Mouse (Mus musculus): ENCODE measurements around the gene Ppm1n.

DNA sequence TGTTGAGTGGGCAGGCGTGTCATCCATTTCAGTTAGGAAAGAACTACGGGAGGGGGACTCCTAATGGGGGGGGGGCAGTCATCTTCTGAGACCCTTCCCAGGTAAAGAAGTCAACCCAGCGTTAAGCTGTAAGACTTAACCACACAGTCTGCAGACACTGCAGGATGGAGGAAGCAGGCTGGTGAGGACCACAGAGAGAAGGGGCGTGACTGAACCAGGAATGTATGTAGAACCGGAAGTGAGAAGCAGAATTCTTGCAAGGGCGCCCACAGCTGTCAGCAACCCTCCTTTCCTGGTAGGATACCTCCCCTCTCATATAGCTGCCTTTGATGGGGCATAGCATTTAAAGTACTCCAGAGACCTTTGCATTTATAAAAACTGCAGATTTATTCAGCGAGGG is 23.3 kb downstream of the Ppm1n start:
- TF ChIP-seq CTCF (IDR thresholded peaks at IDR 0.05; ENCODE audit: low read depth) (no peak), EP300 (optimal IDR thresholded peaks at IDR 0.05) (no peak)

Data from stomach, postnatal 0 days (tissue).